Mouse (Mus musculus) cerebellum, postnatal 25 days (tissue): ENCODE data around the gene Slc25a21.

Source experiments
- DNase-seq, 2 experiments: peaks; one replicate each; pipeline ENCODE4 v3.0.0; 2021; ENCODE audit warnings: mixed read lengths in 2 of 2

The Slc25a21 gene

GRCm38 (mm10) chr12:56727631-56728030, 469.6 kb downstream of the Slc25a21 start:
- no peak for DNase-seq

GRCm38 (mm10) chr12:56718707-56719051, 478.6 kb downstream of the Slc25a21 start:
- DNase-seq: no peak

GRCm38 (mm10) chr12:56717971-56718706, 479.1 kb downstream of the Slc25a21 start:
- no peak for DNase-seq

GRCm38 (mm10) chr12:56701004-56701403, 496.3 kb downstream of the Slc25a21 start:
- no peak for DNase-seq

- peak in 1 of 2 experiments; percentile 4 for DNase-seq
These were observed 497.1 kb downstream of the Slc25a21 start for GRCm38 (mm10) chr12:56699915-56700900.

GRCm38 (mm10) chr12:56699351-56699750, 497.9 kb downstream of the Slc25a21 start:
- no peak for DNase-seq

GRCm38 (mm10) chr12:56698191-56698980, 498.9 kb downstream of the Slc25a21 start:
- no peak for DNase-seq

- DNase-seq: no peak
These were observed 499.5 kb downstream of the Slc25a21 start for GRCm38 (mm10) chr12:56697785-56698184.

GRCm38 (mm10) chr12:56697011-56697740, 500.1 kb downstream of the Slc25a21 start:
- DNase-seq: no peak

- no peak for DNase-seq
These were observed 500.9 kb downstream of the Slc25a21 start for GRCm38 (mm10) chr12:56696174-56697010.

- peak in 1 of 2 experiments; percentile 29 for DNase-seq
These were observed 501.7 kb downstream of the Slc25a21 start for GRCm38 (mm10) chr12:56695358-56696173.

GRCm38 (mm10) chr12:56694936-56695335, 502.3 kb downstream of the Slc25a21 start:
- no peak for DNase-seq

GRCm38 (mm10) chr12:56694361-56694760, 502.9 kb downstream of the Slc25a21 start:
- DNase-seq: no peak

- no peak for DNase-seq
These were observed 503.7 kb downstream of the Slc25a21 start for GRCm38 (mm10) chr12:56693411-56694098.

- no peak for DNase-seq
These were observed 504.7 kb downstream of the Slc25a21 start for GRCm38 (mm10) chr12:56692536-56692935.

- no peak for DNase-seq
These were observed 505.7 kb downstream of the Slc25a21 start, which contains the start of gene Pax9 for GRCm38 (mm10) chr12:56691427-56692079. Gene Pax9 (plus strand): TSS chr12:56691767.

GRCm38 (mm10) chr12:56691001-56691400, 506.3 kb downstream of the Slc25a21 start:
- no peak for DNase-seq

GRCm38 (mm10) chr12:56690366-56690765, 506.9 kb downstream of the Slc25a21 start:
- DNase-seq: no peak

GRCm38 (mm10) chr12:56689736-56690135, 507.5 kb downstream of the Slc25a21 start:
- peak in 1 of 2 experiments; percentile 31 for DNase-seq
